Mouse (Mus musculus) cerebellum, adult 8-10 months (tissue): ENCODE results near the gene Ttc25.
"Not testable (repeated sequence)": the region's sequence is repeated elsewhere in the genome, so short reads cannot be mapped to it uniquely, and the experiment has no call there.

ENCODE experiments used
- DNase-seq: peaks from one replicate; pipeline ENCODE4 v3.0.0; 2022

Gene Ttc25

DNA sequence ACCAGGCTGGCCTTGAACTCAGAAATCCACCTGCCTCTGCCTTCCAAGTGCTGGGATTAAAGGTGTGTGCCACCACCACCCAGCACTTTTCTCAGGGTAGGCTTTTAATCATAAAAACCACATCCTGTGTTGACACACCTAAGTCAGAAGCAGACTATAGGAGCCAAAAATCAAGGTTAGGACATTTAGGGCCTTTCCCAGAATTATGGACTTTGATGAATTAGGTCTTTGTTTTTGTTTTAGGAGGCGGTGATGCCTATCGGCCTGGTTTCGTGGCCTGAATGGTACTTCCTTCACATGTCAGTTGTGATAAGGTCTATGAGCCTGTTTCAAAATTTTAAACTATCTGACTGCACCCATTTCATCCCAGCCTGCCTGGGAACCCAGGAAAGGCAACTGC is 28.8 kb downstream of the Ttc25 start:
- DNase-seq = no peak

DNA sequence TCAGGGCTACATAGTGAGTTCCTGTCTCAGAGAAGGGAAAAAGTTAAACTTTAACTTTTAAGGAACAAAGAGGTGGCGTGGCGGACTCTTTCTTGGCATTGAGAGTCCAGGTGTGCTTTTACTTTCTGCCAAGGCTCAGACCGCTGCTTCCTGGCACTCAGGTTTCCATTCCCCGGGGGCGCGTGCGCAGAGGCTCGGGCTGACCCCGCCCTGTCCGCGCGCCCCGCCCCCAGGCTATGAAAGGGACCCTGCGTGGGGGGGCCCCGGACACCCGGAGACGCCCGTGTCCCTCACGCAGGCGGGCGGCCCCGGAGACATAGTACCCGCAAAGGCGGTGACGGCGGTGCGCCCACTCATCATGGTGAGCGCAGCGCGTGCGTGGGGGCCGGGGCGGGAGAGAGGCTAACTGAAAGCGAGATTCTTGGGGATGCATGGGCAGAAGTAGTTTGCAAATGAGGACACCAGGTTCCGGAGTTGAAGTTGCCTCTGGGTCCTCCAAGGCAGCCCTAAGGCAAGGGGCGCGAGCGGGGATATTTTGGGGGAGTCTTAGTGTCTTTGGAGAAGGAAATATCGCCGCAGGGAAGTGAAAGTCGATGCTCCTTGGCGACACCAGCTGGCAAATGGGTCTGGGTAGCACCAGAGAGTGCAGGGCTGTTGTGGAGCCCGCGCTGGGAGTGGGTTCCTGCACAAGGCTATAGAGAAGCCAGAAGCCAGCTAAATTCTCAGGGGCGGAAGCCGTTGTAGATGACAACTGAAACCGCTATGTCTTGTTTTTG is 29.5 kb downstream of the Ttc25 start, which contains the start of gene Cnp:
Gene Cnp (plus strand): TSS at position 197 of the 776 bp plus-strand sequence.
- peak; percentile 55 for DNase-seq

DNA sequence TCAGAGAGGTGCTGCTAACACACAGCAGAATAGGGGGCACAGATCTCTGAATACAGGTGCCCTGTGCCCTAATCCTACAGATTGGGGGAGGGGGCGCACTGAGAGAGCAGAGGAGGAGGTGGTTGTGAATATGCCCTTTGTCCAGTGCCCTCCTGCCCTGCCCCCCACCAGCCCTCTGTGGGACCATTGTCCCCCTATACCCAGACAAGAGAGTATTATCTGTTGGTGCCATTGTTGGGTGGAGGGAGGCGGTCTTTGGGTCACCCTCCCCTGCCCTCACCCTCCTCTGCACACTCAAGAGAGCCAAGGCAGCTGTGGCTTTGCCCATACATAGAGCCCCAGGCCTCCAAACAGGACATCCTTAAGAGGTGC is 30.1 kb downstream of the Ttc25 start:
- DNase-seq = no peak

DNA sequence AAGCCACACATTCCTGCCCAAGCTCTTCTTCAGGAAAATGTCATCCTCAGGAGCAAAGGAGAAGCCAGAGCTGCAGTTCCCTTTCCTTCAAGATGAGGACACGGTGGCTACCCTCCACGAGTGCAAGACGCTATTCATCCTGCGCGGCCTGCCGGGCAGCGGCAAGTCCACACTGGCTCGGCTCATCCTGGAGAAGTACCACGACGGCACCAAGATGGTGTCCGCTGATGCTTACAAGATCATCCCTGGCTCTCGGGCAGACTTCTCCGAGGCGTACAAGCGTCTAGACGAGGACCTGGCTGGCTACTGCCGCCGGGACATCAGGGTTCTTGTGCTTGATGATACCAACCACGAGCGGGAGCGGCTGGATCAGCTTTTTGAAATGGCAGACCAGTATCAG is 30.8 kb downstream of the Ttc25 start:
- DNase-seq = no peak

DNA sequence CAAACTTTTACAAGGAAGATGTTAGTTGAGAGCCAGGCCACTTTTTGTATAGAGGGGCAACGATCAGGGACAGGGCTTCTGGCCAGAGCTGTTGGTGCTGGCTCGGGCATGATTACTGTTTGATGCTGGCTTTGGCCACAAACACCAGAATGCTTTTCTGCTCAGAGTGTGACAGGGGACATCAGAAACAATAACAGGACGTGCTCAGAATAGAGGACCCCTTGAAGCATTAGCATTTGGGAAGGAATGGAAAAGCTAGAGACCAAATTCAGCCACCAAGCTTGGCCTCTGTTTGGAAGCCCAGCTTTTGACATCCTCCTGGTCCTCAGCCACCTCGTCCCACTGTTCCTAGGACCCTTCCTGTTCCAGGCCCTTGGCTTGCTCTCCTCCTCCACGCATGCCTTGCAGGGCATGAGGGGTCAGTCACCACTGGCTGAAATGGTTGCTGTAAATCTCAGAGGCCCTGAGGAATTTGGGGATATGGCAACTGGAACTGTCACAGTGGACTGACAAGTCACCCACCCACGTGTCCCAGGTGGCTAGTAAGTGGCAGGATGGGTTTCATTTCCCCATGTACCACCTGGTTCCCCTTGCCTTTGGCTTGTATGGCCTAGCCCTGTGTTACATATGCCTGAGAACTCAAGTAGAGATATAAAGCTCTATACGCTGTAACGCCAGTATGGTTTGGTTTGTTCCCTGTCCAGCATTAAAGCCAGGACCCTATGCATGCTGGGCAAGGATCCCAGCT is 32.6 kb downstream of the Ttc25 start:
- DNase-seq = no peak

DNA sequence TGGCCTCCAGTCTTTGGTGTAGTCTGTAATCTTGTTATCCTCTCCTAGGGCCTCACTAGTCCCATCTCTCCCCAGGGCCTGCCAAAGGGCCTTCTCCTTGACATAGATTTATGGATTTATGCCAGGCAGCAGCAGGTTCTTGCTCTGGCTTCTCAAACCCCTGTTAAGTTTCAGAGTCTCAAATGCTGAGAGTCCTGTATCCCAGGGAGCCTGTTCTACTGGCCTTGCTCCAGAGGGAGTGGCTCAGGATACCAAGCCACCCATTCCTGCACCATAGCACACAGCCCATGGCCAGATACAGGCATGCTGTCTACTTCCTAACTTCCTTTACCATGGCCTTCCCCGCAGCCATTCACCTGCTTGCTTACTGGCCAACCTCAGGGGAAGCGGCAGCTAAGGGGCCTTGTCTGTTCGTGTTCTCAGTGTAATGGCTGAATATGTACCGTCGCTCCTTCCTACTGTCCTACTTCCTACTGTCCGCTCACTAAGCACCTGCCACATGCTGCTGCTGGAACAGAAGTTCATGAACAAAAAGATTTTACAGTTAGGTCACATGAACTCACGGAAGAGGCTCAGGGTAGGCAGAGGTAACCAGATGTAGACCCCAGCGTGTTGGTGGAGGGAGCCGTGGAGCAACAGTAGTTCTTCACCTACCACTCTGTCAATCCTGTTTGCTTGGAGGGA is 33.9 kb downstream of the Ttc25 start:
- DNase-seq = no peak

DNA sequence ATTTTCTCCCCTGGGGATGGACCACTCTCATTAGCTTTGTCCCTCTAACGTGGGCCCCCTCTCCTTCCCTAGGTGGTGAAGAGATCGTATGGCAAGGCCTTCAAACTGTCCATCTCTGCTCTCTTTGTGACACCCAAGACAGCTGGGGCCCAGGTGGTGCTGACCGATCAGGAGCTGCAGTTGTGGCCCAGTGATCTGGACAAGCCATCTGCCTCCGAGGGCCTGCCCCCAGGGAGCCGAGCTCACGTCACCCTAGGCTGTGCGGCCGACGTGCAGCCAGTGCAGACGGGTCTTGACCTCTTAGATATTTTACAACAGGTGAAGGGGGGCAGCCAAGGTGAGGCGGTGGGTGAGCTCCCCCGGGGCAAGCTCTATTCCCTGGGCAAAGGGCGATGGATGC is 34.9 kb downstream of the Ttc25 start:
- DNase-seq = no peak

DNA sequence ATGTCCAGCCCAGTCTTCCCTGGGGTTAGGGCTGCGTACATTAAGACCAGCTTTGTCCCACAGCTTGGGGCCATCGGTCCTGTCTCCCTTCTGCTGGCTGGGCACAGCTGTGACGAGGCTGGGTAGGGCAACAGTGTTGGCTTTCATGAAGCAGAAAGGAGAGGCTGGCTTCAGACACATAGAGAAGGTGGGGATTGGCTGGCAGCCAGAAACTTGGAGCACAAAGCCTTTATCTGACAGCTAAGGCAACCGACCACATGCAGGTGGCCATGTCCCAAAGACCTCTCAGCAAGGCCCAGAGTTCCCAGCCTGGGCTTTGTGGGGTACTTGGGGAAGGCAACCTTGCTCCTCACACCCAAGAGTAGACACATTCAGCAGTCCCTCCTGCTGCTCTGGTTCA is 36.3 kb downstream of the Ttc25 start:
- no peak for DNase-seq

DNA sequence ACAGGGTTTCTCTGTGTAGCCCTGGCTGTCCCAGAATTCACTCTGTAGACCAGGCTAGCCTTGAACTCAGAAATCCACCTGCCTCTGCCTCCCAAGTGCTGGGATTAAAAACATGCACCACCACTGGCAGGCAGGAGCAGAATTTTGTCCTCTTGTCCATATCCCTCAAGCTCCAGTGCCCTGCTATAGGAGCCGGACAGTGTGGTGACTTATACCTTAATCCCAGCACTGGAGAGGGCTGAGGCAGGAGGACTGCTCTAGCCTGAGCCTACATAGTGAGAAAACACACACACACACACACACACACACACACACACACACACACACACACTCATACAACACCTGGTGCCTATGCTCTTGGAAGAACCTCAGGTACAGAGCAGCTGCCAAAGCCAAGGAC is 37.0 kb downstream of the Ttc25 start:
- DNase-seq = not testable (repeated sequence)

DNA sequence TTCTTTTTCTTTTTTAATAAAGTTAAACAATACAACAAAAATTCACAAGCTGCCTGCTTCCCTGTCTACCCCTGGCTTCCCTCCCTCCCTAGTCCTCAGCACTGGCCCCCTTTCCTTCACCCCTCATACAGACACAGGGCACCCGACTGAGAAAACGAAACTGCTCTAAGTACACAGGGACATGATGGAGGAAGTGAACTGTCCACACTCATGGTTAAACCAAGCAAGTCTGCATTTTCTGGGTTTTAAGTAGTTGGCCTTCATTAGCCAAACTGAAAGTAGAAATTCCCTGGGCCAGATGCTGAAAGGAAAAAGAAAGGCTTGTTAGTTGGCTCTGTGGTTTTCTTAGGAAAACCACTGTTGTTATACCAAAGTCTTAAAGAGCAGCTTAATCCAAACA is 37.4 kb downstream of the Ttc25 start:
- DNase-seq = no peak

DNA sequence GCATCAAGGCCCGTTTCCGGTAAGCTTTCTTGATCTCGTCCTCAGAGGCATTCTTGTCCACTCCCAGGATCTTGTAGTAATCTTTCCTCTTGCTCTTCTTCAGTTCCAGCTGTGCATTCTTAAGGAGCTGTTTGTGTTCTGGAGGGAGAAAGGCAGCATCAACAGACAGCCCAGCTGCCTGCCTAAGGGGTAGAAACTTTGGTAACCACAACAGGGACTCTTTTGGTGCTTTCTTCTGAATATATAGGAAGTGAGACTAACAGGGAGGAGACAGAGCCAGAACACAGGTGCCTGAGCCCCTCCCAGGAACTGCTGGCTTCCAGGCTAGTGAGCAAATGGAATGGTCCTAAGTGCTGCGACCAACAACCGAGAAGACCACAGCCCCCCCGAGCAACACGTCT is 39.2 kb downstream of the Ttc25 start:
- DNase-seq = no peak

DNA sequence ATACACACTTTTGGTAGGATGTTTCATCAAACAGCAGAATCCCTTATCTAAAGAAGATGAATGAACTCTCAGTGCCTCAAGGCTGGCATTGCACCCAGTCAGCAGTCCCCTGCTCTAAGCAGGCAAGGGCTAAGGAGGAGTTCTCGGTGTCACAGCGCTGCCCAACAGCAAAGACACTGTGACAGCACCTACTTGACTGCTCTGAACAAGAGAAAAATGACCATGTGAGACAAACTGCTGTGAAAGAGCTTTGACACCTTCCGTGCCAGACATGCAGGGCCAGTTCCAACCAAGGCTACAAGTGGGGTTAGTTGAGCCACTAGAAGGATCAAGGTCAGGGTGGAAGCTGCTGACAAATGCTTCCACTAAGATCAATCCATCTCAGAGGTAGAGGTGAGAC is 39.7 kb downstream of the Ttc25 start:
- DNase-seq = no peak

DNA sequence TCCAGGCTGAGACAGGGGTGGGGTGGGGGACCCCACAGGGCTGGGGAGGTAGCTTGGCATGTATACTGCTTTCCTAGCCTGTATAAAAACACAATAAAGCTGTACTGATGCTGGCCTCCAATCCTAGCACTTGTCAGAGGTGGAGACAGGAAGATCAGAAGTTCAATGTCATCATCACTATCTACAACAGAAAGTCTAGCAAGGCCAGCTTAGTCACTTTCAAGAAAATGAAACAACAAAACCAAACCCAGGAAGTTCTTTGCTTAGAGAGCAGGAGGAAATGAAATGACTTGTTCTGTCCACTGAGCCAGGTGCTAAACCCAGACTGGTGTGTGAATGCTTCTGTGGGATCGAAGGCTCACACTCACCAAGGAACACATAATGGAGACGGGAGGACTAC is 43.1 kb downstream of the Ttc25 start:
- no peak for DNase-seq

DNA sequence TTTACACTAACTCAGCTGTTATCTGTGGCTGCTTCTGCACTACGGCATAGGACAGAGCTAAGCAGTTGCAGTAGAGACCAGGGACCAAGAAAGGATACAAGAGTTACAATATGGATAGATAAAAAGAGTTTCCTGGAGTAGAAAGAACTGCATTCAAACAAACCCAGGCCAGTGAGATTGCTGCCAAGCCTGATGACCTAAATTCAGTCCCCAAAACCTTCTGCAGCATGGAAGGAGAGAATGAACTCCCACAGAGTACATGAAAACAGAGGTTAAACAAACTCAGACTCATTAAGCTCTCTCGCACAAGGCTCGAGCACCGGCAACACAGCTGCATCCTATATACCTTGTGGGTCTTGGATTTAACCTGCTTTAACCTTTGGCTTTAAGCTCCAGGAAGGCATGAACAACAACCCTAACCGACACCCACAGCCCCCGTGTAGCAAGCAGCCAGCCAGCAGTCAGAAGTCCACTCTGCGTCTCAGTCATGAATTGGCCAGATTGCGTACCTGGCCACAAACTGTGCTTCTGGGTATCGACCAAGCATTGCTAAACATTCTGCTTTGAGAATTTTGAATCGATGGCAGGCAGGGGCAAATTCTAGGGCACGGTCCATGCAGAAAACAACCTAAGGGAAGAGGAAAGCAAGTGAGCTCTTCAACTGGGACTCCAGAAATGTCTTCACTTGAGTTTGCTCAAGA is 47.1 kb downstream of the Ttc25 start:
- no peak for DNase-seq

DNA sequence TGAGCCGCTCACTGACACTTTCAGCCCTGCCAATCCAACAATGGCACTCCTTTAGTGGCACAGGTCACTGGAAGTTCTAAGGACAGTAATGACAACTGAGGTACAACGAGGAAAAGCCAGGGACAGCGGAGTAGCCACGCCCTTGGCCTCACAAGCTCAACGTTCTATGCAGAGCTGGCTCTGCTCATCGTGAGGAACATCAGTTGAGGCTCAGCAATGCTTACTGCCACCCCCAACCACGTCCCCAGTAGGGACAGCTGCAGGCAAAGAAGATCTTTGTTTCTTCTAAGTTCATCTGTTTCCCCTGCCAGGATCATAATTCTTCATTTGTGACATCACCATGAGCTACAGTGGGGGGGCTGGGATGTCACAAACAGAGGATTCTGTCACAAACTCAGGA is 49.2 kb downstream of the Ttc25 start:
- DNase-seq = no peak

DNA sequence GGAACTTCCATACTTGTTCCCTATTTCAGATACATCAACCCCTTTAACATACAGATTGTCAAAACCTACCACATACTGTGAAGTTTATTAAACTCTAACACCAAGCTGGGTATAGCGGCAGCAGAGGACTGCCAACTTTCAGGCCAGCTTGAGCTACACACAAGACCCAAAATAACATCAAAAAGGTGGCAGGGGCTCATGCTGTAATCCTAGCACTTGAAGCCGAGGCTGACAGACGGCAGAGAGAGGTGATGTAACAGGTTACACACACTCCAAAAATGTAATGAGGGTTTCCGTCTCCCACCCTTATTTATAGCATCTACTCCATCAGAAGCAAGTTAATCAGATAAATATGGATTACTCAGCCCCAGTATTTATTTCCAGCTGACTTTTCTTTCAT is 50.1 kb downstream of the Ttc25 start:
- no peak for DNase-seq

DNA sequence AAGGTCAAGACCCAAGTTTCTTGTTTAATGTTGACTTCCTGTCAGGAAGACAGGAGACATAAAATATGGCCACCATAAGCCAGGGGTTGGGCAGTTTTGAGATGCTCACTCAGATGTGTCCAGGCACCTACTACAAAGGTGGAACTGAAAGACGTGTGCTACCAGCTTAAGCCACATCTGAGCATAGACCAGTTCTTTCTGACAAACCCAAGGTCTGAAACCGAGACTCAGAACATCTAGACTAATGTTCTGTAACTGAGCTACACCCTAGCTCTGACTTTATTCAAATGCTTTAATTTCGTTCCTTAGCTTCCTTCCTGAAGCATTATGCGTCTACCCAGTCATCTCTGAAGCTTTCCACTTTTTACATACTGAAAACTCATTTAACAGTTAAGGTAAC is 52.7 kb downstream of the Ttc25 start:
- DNase-seq = no peak

DNA sequence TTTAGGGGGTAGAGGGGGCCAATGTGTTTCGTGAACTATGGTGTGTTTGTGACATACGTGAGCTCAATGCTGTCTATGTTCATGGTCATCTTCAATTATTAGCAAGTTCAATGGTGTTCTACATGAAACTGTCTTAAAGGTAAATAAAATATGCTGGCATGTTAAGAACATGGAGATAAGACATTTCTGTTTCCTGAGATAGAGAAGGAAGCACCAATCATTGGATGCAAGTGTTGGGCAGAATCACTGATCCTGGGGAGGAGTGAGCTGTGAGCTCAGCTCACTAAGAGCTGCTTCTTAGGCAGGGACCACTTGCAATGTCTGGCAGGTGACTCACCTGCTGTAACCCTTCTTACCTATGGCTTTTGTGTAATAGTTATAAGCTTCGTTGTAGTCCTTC is 56.0 kb downstream of the Ttc25 start:
- DNase-seq = no peak

DNA sequence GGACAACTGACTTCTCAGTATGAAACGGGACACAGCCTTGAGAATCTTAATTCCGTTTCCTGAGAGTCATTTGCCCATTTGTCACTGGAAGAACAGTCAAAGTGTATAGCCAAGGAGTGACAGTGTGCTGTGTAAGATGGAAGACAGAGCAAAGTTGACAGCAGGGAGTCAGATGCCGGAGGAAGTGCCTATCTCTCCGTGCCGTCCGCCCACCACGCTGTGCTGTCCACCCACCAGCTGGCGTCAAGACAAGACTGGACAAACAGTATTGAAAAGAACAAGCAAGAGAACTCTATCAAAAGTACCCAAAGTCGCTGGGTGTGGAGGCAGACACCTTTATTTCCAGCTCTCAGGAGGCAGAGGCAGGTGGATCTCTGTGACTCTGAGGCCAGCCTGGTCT is 57.7 kb downstream of the Ttc25 start:
- DNase-seq = no peak

DNA sequence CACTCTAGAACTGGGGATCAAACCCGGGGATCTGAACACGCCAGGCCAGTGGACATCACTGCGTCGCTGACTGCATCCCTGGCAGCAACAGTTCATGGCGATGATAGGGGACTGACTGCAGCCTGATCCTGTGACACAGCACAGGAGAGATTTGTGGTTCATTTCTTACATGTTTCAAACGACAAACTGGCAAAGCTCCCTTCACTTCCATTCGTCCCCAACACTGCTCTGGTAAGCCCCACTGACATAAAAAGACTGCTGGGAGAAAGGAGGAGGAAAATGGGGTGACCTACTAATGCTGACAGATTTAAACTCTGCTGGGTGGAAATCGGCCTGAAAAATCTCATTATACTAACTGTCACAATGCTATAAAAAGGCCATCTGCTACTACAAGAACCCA is 58.4 kb downstream of the Ttc25 start:
- no peak for DNase-seq

DNA sequence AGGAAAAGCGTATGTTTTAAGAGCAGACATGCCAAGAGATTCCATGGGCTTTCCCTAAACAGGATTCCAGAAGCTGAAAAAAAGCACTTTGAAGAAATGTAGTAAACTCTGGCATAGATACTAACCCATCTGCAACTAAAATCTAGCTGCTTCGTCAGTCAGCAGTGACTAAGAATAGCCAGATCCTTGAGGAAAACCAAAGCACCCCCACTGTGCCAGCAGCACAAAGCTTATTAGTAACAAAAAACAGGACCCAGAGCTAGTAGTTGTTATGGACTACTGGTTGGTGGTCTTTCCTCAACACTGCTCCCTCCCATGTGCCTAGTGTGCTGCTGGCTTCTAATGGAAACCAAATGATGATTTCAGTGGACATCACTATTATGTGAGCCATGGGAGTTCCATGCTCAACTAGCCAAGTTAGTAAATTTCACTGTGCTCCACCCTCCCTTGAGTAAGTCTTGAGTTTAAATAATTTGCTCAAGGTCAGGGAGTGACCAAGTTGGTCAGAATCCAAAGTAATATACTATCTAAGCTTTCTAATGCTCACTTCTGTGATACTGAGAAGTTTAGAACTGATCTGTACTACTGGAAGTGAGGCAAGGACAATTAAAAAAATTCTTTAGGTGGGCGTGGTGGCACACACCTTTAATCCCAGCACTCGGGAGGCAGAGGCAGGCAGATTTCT is 59.1 kb downstream of the Ttc25 start:
- DNase-seq = no peak

DNA sequence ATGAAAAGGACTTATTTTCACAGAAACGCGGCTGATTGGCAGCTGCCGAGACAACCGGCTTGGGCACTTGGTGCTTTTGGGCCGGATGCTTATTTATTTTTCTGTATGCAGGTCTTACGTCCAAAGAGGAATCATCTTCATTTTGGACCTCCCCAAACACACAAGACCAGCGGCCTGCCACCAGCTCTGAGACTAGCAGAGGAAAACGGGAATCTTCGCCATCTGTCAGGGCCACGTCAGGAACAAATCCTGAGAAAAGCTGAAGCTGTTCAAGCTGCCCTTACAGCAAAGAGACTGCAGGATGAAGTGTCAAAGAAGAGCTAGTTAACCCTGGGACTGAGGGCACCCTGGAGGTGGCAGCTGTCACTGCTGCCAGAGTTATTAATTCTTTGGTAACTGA is 60.0 kb downstream of the Ttc25 start:
- DNase-seq = peak; percentile 49

DNA sequence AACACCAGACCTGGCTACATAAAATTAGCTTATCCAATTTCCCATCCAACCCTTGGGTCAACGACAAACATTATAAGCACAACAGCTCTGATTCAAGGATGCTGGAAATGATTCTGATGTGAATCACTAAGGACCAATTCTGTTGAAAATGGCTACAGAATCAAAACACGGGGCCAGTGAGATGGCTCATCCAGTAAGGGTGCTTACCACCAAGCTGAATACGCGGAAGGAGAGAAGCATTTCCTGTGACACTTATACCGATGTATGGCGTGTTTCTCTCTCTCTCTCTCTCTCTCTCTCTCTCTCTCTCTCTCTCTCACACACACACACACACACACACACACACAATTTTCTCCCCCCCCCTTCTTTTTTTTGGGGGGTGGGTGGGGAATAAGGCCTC is 61.7 kb downstream of the Ttc25 start:
- no peak for DNase-seq
